Mouse (Mus musculus) spleen, embryonic (tissue): ENCODE results near the gene Fiz1.

ENCODE experiments used
- CTCF ChIA-PET: fragments of 350-600 bp; sonication (Branson Sonifier 250); formaldehyde crosslinking; loops from one replicate; lab custom pipeline; 2022; lab: Charles Lee

Fiz1 gene

DNA sequence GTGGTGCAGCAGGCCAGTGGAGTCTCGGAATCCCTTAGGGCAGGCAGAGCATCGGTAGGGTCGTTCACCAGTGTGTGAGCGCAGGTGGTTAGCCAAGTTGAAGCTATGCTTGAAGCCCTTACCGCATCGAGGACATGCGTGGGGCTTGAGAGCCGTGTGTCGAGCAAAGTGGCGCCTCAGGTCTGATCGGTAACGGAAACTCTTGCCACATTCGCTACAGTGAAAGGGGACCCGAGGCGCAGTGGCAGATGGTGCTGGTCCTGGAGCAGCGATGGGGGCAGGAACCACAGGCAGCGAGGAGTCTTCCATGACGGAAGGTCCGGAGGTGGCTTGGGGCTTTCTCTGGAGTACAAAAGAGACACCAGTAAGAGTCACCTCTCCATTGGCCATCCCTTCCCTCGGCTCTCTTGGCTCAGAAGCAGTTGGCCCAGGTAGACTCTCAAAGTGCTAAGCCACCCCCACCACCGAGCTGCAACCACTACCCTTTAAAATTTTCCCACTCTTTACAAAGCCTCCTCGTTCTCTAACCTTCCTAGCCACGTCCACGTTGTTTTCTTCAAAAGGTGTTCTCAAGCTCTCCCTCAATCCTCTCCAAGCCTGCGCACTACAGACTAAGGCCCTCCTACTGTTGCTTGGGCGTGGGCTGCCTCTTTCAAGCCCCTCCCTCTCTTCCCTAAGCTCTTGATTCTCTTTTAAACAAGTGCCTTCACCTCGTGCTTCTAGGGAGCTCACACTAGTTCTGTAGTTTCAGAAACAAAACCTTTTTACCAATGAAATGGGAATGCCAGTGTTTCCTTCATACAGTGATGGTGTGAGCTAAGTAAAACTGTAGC is 1.6 kb downstream of the Fiz1 start:
- CTCF ChIA-PET, result interaction anchor here (0.8 kb wide), 1 partner anchor 17 kb away, joined by 3 read pairs; the partner anchor contains the start of gene Zfp579

DNA sequence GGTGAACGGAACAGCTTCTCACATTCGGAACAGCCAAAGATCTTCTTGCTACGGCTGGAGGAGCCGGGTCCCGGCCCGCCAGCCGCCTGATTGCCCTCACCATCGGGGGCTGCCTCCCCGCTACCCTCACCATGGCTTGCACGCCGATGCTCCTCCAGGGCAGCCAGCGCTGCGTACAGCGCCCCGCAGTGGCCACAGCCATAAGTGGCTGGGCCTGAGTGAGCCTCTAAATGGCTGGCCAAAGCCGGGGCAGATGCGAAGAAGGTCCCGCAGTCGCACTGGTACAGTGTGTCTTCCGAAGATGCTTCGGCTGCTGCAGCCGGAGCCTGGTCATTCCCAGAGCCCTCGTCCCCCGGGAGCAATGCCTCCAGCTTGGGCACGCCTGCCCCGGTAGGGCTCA is 6.3 kb downstream of the Fiz1 start:
- CTCF ChIA-PET, result no interaction called here

DNA sequence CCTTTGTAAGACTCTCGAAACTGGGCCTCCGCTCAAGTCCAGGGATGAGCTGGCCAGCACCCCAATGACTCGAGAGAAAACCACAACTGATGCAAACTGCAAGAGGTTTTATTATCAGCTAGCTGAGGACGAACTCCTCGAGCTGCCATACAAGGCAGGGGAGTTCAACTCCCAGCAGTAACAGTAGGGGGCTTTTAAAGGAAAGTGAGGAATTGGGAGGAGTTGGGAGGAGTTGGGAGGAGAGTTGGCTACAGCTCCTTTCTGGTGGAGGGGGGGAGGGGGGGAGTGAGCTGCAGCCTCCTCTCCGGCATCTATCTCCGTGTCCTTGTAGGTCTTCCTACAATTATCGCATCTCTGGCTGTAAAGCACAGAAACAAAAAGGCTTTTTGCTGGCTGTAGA is 11.6 kb downstream of the Fiz1 start:
- CTCF ChIA-PET, result interaction anchor here (0.6 kb wide), 1 partner anchor 109 kb away, joined by 3 read pairs; no protein-coding TSS in a partner anchor

DNA sequence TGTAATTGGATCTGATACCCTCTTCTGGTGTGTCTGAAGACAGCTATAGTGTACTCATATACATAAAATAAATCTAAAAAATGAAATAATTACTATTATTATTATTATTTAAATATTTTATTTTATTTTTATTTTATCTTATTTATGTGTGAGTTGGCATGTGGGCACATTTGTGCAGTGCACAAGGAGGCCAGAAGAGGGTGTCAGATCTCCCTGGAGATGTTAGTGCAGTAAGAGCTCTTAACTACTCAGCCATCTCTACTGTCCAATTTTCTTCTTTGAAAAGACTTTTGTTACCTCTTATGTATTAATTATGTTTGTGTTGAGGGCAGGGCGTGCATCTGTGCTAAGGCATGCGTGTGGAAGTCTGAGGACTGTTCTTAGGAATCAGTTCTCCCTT is 14.6 kb downstream of the Fiz1 start:
- CTCF ChIA-PET, result interaction anchor here (1.4 kb wide), 1 partner anchor 47 kb away, joined by 8 read pairs; no protein-coding TSS in a partner anchor

DNA sequence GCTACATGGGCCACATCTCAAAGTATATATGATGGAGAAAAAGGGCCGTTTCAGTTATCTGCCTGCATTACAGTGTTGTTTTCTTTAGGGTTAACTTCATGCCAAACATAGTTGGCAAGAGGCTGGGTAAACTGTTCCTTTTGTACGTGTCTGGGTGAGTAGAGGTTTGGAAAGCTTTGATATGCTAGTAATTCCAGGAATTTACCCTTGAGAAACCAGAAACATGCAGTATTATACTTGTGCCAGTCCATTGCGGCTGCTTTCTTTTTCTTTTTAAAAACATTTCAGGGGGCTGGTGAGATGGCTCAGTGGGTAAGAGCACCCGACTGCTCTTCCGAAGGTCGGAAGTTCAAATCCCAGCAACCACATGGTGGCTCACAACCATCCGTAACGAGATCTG is 17.6 kb downstream of the Fiz1 start:
- CTCF ChIA-PET, result no interaction called here

DNA sequence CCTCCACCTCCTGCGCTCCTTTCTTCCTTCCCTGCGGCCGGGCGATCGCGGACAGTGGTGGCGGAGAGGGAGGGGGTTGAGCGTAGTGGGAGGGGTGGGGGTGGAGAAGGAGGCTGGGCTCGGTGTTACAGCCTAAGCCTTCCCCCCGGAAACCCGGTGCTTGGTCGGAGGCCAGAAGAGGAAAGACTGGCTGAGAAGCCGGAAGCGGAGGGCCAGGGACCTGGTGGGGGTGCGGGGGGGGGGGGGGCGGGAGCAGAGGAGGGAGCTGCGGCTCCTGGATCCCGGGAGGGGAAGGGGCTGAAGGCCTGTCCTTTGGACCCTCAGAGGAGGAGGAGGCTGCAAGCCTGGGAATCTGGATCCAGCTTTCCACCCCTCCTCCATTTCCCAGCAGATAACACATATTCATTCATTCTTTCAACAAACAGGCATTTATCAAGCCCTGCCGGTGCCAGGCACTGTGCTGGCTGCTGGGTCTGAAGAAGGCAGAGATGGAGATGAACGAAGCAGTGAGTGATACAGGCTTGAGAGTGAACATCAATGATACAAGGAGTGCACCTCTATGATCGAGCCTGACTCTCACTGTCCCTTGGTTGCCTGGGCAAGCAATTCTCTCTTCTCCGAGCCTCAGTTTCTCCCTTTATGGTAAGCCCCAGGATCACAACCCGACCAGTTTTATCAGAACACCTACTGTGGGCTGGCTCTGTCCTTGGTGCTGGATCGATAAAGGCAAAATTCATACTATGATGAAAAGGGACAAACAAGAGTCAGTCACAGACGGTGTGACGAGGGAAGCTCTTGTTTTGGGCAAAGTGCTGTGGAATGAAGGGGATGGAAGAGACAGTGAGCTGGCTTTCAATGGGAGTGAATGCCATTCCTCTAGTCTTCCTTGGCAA is 18.2 kb downstream of the Fiz1 start, which contains the start of gene Zfp579:
Gene Zfp579 (minus strand): TSS at position 156 of the 893 bp plus-strand sequence.
- CTCF ChIA-PET, result interaction anchor here (0.5 to 1.0 kb wide), 4 partner anchors 17 to 856 kb away, joined by 3 to 4 read pairs (median 3); no protein-coding TSS in a partner anchor

DNA sequence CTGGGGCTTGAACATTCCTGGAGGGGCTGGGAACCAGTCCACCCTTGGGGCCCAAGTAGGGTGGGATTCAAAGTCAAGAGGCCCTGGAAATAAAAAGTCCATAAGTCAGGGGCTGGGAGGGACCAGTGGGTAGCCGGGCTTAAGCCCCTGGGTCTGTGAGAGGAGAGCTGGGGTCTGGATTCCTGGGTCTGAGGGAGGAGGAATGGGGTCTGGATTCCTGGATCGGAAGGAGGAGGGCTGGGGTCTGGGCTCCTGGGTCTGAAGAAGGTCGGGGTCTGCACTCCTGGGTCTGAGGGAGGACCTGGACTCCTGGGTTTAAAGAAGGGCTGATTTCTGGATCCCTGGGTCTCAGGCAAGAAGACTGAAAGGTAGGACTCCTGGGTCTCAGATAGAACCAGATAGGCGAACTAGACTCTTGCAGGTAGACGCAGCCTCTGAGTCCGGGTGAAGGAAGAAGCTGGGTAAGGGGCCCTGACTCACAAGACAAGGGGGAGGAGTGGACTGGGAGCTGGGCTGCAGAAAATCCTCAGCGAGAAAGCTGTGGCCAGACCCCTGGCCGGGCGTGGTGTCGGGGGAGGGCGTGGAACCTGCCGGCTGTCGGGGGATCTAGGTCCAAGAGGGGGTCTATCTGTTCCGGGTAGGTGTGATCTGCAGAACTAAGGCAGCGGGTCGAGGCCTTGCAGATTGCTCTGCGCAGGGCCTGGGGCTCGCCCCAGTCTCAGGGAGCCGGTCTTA is 19.1 kb downstream of the Fiz1 start:
- CTCF ChIA-PET, result interaction anchor here (0.5 to 1.0 kb wide), 2 partner anchors 18 to 110 kb away, joined by 3 read pairs; no protein-coding TSS in a partner anchor

DNA sequence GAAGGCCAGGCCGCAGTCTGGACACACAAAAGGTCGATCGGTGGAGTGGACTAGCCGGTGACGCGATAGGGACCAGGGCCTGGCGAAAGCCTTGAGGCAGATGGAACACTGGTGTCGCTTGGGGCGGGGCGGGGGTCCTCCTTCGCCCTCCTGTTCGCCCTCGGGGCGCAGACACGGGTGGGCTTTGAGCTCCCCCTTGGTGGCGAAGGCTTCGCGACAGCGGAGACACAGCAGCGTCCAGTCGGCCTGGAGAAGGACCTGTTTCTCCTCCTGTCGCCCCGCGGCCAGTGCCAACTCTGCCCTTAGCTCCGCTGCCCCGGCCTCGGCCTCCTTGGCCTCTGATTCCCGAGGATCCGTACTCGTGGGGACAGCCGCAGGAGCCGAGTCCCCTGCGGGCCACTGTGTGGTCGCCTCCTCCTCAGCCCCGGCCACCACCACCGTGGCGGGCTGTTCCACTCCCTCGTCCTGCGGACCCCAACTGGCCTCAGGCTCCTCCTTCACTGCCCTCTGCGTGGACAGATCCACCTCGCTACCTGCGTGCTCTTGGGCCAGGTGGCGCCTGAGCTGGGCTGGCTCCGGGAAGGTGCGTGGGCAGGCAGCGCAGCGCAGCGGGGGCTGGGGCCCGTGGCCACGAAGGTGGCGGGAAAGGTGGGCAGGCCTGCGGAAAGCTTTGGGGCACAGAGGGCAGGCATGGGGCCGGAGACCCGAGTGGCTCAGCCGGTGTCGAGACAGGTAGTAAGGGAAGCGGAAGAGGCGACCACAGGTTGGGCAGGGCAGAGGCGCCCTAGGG is 20.3 kb downstream of the Fiz1 start:
- CTCF ChIA-PET, result no interaction called here

DNA sequence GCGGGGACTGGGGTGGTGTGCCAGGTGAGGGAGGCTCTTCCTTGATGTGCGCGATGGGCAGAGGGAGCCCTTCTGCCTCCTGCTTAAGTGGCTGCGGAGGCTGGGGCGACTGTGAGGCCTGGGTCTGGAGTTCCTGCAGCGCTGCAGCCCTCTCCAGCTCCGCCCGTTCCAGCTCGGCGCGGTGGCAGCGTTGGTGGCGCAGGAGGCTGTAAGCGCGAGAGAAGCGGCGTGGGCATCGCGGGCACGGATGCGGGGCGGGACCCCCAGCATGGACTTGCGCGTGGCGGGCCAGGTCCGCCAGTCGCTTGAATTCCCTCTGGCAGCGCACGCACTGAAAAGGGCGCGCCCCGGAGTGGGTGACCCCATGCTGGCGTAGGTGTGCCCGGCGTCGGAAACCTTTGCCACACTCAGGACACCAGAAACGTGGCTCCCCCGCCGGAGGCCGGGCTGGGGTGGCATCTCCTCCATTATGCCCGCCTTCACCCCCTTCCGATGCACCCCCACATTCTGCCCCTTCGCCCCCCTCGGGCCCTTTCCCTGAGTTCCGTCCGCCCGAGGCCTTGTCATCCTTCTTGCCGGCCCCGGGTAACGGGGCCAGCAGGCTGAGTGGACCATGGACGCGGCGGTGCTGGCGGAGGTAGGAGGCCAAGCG is 21.0 kb downstream of the Fiz1 start:
- CTCF ChIA-PET, result no interaction called here

DNA sequence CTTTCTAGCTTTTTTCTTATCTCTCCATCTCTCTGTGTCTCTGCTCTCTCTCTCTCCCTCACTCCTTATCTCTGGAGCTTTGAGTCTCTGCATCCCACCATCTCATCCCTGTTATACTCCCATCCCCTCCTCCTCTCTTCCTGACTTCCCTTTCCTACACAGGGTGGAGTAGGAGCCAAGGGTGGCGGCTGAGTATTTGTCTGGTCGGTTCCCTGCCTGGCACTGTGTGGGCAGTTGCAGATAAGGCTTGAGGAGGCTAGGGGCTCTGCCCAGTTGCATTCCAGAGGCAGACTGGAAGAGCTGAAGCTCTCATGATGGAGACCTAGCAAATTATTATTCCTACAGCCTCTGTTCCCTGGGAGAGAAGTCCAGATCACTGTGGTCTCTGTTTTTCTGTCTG is 26.2 kb downstream of the Fiz1 start:
- CTCF ChIA-PET, result no interaction called here

DNA sequence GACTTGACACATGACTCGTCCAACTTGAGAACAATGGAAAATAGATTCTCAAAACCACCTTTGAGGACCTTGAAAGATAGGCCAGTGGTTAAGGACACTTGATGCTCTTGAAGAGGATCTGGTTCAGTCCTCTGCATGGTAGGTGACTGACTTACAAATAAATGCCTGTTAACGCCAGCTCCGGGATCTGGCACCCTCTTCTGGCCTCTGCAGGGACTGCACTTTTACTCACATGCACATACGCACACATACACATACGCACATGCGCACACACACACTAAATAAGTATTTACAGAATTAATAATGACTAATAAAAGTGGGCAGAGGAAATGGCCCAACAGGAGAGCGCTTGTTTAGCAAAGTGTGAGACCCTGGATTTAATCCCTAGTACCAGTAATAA is 37.7 kb downstream of the Fiz1 start:
- CTCF ChIA-PET, result no interaction called here

DNA sequence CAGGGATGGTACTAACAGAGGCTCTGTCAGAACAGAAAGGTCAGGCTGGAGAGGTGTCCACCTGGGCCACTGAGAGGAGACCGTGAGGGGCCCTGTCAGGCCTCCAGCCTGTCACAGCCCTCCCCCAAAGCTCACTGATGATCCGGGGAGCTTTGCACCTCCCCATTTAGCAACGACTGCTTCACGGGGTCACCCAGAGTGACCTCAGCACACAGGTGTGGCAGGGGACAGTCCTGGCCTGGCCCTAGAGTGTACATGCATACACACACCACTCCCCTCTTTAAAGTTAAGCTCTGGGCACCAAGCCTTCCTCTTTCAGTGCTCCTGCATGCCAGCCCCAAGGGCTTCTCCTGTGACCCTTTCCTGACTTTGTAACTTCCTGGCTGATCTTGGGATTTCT is 39.0 kb downstream of the Fiz1 start:
- CTCF ChIA-PET, result no interaction called here

DNA sequence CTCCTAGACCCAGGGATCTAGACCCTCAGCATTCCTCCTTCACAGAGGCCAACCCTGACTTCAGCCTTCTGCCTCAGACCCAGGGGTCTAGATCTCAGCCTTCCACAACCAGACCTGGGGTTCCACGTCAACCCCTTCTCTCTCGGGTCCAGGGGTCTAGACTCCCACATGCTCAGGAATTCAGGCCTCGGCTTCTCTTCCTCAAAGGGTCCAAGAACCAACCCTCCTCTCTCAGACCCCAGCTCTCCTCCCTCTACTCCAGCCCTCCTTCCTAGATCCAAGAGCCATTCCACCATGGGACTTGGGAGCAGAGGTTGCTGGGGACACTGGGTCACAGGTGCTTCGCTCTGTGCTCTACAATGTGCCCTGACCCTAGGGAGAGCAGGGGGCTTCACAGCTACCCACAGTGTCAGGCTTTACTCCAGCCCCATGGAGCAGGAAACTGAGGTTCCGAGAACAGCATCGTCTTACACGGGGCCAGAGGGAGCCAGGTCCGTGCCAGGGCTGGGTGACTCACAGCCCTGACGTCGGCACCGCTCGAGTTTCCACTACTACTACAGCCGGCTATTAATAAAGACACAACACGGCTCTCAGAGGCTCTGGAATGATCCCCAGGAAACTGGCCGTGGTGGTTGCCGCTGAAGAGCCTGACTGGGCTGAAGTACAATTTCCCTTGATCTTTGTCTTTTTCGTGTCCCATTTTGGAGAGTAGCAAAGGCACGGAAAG is 42.0 kb downstream of the Fiz1 start:
- CTCF ChIA-PET, result no interaction called here

DNA sequence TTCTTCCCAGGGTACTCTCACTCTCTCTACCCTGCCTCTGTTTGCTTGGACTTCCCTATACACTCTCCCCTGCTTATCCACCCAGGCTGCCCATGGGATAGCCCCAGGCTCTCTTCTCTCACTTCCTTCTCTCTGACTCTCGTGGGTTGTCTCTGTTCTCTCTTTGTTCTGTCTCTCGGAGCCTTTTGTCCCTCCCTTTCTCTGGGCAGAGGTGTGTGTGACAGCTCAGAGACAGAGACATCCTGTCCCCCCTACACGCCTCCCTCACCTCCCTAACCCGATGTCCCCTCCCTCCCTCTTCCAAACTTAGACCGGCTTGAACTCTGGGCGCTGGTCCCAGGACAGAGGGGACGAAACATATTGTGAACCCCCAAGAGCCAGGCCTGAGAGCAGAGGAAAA is 42.8 kb downstream of the Fiz1 start:
- CTCF ChIA-PET, result no interaction called here

DNA sequence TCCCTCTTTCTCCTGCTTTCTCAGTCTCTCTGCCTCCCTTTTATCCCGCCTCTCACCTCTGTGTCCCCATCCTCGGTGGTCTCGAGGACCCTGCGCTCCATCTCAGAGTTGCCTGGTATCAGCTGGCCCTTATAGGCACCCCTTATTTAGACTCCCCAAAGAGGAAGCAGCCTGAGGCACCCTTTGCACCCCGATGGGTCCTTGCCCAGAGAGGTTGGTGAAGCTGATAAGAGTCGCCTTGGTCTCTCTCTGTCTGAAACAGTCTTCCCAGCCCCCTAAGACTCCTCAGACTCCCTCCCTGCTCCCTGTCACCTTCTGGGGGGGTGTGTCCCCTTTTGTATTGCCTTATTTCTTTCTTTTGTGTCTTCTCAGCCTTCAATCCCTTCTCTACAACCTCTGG is 43.4 kb downstream of the Fiz1 start, which contains the start of gene Sbk3:
Gene Sbk3 (minus strand): TSS at position 101 of the 400 bp plus-strand sequence.
- CTCF ChIA-PET, result no interaction called here

DNA sequence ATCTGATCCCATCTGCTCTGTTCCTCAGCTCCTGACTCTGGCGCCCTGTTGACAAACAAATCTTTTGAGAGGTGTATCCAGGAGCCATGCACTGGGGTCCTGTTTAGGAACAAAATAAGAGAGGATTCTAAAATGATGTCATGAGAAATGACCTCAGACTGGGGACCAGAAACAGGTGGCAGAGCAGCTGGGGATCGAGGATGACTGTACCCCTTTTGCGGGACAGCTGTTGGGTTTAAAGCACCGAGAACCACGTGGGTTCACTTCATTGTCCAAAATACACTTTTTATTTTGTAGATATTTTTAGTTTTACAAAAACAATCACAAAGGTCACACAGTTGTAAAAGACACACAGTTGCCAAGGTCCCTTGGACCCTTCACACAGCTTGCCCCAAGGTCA is 49.5 kb downstream of the Fiz1 start:
- CTCF ChIA-PET, result no interaction called here

DNA sequence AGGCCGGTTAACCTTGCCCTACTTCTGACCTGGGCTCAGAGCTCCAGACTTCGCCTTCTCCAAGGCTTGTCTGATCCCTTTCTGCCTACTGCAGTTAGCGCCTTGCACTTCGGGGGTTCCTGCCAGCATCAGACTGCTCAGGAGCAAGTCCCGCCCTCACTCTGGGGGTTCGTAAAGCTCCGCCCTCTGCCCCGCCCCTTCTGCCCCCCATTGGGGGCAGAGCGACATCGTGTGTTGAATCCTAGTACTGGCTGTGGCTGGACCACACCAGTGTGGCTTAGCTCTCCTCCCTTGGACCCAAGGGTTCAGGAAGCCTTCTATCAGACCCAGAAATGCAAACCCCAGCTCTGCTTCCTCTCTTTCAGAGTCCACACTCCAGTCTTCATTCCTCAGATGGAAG is 50.2 kb downstream of the Fiz1 start, which contains the start of gene Sbk2:
Gene Sbk2 (minus strand): TSS at position 135 of the 400 bp plus-strand sequence.
- CTCF ChIA-PET, result interaction anchor here (0.5 kb wide), 1 partner anchor 113 kb away, joined by 3 read pairs; no protein-coding TSS in a partner anchor

DNA sequence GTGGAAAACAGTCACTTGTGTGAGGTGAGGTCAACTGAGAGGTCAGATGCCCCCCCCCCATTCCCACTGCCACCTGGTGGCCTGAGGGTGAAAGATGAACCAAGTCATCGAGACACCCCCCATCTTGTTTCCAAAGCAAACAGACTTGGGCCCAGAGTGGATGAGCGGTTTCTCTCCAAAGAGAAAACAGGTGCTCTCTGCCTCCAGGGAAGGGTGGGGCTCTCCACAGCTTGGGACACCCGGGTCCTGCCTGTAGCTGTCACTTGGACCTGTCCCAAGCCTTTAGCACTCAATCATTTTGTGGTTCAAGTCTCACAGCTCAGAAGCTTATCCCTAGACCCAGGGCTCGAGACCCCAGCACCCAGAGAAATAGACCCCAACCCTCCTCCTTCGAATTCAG is 51.0 kb downstream of the Fiz1 start:
- CTCF ChIA-PET, result interaction anchor here (0.5 kb wide), 1 partner anchor 114 kb away, joined by 3 read pairs; no protein-coding TSS in a partner anchor

DNA sequence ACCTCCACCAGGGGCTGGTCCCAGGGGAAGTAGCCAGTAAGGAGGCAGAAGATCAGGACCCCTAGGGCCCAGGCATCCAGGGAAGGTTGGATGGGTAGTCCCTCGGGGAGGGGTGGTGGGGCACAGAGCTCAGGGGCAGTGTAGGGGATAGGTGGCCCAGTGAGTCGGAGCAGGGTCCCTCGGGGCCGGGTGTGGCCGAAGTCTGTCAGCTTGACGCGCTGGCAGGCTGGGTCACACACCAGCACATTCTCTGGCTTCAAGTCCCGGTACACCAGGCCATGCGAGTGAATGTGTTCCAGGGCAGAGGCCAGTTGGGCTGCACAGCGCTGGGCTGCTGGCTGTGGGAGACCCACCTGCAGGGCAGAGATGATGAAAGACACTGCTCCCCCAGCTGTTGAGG is 57.1 kb downstream of the Fiz1 start:
- CTCF ChIA-PET, result no interaction called here
